Mouse (Mus musculus): ENCODE results near the gene Flad1. TPM values are rescaled to one million over a fixed set of nuclear protein-coding genes. Genes with fewer than 3 reads are reported as not detected.

The Flad1 gene
- polyA plus RNA-seq, 1 experiment = 47.7 TPM

DNA sequence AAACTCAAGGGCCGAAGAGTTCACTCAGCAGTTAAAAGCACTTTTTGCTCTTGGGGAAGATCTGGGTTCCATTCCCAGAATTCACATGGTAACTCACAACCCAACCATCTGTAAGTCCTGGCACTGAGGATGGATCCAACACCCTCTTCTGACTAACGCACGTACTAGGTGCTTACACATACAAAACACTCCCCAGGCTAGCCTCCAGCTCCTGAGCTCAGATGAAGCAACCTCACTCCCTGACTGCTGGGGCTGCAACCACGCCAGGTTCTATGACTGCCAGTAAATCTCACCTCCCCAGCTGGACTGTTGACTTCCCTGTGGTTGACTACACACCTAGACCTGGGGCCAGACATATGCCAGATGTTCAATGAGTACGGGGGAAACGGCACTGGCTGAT, 4.8 kb downstream of the Flad1 start:
- no peak for DNase-seq (ENCODE audit: extremely low spot score in 1 of 2, low spot score in 1 of 2)

GRCm38 (mm10) chr3:89402693-89403092, 9.0 kb downstream of the Flad1 start, which contains the start of gene Lenep:
Lenep (minus strand) TSS chr3:89402793.
- no peak for DNase-seq (ENCODE audit: extremely low spot score in 1 of 2, low spot score in 1 of 2)

DNA sequence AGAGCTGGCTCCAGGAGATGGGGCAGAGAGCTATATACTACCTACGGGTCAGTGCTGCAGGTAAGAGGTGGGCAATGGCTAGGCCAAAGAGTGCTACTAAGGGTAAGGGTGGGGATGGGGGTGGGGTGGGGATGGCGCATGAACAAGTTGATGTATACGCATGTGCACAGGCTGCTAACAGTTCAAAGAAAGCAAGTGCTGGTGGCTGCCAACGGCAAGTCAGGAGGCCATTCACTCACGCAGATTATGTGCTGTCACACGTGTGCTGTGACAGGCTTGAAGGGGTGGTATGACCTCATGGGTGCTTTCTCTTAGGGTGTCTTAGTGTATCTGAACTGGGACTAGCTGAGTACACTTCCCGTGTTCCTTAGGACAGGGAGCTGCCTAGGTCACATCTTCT, 10.3 kb downstream of the Flad1 start:
- DNase-seq (ENCODE audit: extremely low spot score in 1 of 2, low spot score in 1 of 2) = no peak

DNA sequence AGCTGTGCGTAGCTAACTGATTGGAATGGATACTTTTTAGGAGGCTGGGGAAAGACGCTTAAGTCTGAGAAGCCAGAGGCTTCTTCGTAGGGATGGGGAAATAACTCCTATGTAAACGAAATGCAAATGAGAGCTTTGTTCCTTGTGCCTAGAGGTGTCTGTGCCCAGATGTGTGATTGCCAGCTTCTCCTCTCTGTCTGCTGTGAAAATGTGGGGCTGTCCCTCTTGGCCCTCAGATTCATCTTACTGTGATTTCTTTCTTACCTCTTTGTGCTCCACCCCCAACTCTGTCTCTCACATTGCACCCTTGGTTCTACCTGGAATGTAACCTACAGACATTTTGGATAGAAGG, 15.0 kb downstream of the Flad1 start:
- DNase-seq (ENCODE audit: extremely low spot score in 1 of 2, low spot score in 1 of 2) = no peak

DNA sequence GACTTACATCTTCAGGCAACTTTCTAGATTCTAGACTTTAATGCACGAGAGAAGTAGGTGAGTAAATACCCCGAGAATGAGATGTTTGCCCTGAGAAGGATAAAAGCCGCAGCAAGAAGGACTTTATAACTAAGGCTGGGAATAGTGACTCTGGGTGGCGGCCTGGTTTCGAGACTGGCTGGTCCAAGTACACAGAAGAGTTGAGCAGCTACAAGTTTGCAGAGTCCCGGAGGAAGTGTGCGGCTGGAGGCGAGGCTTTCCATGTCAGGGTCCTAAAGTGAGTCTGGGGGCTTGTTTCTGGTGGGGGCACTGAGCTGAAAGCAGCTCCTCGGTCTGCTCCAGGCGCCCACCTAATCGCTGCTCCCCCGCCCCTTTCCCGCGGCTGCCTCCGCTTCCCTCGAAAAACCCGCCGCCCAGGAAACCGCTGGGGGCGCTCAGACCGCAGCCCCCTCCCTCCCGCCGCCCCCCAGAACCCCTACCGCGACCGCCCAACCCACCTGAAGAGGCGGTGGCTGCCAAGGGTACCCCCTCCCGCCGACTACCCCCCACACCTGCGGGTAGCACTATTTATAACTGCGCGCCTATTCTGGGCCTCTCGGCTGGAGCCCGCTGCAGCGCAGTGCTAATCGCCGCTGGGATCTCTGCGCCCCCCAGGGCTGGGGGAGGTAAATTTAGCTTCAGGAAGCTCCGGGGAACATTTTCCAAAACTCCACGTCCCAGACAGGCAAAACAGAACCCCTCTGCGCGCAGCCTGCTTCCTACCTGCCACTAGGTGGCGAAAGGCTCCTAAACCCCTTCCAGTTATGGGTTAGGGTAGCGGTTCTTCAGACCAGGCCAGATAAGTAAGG, 15.6 kb downstream of the Flad1 start:
- peak in 1 of 2 experiments; percentile 68 for DNase-seq (ENCODE audit: extremely low spot score in 1 of 2, low spot score in 1 of 2)

- DNase-seq (ENCODE audit: extremely low spot score in 1 of 2, low spot score in 1 of 2) = no peak
These were observed 16.3 kb downstream of the Flad1 start for GRCm38 (mm10) chr3:89395419-89395805.

GRCm38 (mm10) chr3:89394894-89395256, 16.8 kb downstream of the Flad1 start:
- peak in 1 of 2 experiments; percentile 70 for DNase-seq (ENCODE audit: extremely low spot score in 1 of 2, low spot score in 1 of 2)

DNA sequence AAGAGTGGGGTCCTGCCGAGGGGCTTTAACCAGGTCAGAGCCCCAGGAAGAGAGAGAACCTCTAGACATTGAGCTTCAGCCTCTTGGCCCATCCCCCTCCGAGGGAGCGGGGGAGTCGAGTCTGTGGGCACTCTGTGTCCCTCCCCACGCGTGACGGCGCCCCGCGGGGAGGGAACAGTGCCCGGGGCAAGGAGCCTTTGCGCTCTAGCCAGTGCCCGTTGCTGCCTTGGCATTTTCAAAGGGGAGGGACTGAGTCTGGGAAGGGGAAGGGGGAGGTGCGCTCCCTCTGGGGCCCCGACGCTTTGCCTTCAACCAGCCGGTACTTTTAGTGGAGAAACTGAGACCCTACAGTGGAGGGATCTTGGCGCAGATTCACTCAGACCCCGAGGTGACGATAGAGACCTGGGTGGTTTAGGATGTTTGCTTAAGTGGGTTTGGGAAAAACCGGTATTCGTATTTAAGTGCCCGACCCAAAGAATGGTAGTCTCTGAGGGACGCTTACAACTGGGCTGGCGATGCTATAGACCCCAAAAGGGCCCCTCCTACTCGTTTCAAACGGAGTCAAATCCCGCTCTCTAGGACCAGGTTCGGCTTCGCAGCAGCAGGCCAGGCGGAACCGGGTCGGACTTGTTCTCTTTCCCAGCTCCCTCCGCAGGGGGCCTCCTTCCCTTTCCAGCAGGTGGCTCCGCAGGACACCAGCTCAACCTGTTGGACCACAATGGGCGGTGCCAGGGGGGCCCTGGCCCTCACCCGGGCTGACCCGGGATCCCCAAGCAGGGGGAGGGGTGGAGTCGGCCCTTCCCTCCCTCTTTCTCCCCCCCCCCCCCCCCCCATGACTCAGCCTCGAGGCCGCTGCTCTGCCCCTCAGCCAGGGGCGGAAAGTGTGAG, 17.4 kb downstream of the Flad1 start, which contains the start of gene Zbtb7b:
Zbtb7b (minus strand) TSS at position 771 of the 888 bp plus-strand sequence.
- DNase-seq (ENCODE audit: extremely low spot score in 1 of 2, low spot score in 1 of 2) = no peak

- DNase-seq (ENCODE audit: extremely low spot score in 1 of 2, low spot score in 1 of 2) = peak; percentile 94 to 95
These were observed 18.1 kb downstream of the Flad1 start for GRCm38 (mm10) chr3:89393605-89394004.

DNA sequence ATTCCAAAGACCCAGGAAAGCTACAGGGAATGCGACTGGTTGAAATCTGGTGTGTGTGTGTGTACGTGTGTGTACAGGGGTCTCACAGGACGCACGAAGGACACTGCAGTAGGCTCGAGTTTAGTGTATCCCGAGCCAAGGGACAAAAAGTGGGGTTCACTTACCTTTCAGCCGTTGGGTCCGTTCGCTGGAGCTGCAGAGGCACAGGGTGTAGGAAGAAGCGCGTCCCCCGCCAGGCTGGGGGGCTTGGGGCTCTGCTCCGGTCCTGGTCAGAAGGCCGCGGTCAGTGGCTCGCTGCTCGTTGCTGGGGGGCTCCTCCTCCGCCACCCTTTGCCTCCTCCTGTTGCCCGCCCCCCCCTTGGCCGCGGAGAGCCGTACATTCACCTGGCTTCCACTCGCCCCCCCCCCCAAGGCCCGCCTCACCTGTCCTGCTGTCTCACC, 18.8 kb downstream of the Flad1 start:
- DNase-seq (ENCODE audit: extremely low spot score in 1 of 2, low spot score in 1 of 2) = no peak

DNA sequence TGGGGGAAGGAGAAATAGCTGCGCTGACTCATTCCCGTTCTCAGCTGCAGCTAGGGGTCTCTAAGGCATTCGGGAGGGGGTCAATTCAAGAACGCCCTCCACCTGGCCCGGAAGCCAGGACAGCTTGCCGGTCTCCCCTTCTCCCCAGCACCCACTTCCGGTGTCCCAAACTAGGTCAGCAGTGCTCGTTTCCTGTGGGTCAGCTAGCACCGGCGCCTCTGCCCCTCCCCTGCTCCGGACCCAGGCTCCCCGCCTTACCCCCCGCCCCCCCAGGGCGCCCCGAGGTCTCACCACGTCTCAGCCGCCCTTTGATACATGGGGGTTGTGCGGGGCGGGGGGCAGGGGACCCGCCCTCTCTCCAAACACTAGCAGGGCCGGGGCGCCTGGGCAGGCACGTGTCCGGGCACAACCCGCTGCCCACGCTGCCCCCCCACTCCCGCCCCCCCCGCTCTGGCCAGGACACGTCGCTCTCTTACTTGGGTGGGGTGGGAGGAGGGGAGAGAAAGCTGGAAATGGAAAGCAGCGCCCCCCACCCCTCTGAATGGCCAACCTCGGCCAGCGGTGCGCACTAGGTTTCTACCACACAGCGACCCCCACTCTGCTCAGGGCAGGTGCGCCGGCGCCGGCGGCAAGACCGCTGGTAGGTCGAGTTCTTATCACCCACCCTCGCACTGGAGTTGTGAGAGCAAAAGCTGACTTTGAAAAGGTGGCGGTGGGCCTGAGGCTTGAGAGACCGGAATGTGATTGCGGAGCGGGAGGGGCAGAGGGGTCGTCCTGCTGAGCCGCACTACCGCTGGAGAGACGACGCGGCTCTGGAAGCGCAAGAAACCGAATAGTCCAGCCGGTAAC, 19.8 kb downstream of the Flad1 start:
- no peak for DNase-seq (ENCODE audit: extremely low spot score in 1 of 2, low spot score in 1 of 2)

DNA sequence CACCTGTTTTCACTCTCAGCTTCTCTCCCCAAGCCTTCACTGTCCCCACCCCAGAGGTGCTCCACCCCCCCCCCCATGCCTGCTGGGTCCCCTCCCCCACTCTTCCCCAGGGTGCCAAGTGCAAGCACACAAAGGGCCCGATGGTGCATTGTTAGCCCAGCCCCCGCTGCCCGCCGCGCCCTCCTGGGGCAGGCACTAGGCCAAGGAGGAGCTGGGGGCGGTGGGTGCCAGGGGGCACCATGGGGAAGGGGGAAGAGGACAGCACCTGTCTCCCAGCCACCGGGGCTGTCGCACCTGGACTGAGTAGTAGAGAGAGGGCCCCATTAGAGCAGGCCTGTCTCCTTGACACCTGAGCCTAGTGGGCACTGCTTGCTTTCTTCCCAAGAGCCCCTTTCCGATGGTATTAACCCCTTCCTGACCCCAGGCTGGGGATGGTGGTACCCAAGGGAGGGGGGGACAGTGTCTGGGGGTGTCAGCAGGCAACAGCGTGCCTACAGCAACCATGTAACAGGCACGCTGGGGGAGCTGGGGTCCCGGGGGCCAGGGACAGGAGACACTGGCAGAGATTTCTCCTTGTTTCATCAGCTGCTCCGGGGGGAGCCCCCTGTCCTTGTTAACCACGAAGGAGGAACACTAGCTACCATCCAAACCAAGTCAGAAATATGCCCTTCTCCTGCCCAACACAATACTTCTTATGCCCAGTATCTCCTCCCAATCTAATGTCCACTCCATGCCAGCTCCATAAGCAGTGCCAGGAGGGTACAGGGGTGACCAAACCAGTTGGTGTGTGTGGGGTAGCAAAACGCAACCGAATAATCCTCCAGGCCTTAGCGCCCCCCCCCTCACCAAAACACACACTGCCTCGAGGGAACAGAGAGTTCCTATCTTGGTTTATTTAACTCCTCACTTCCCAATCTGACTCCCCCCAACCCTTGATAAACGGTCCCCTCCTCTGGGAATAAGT, 20.7 kb downstream of the Flad1 start:
- DNase-seq (ENCODE audit: extremely low spot score in 1 of 2, low spot score in 1 of 2) = no peak

DNA sequence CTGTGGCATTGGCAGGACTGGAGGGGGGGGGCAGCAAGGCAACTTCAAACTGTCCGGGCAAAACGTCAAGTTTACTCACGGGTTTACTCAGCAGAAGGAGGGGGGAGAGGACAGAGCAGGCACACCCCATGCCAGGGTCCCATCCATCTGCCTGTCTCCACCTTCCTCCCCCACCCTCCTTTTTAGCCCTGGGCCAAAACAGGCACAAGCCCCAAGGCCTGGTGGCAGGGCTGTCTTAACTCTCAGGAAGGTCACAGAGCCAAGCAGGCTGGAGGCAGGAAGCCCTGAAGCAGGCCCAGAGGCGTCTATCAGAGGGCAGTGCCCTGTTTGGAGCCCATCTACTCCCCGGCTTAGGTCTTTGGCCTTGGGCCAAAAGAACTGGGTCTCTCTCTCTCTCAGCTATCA, 21.6 kb downstream of the Flad1 start:
- DNase-seq (ENCODE audit: extremely low spot score in 1 of 2, low spot score in 1 of 2) = no peak

- DNase-seq (ENCODE audit: extremely low spot score in 1 of 2, low spot score in 1 of 2) = peak in 1 of 2 experiments; percentile 58
These were observed 22.5 kb downstream of the Flad1 start for GRCm38 (mm10) chr3:89388901-89389740.

DNA sequence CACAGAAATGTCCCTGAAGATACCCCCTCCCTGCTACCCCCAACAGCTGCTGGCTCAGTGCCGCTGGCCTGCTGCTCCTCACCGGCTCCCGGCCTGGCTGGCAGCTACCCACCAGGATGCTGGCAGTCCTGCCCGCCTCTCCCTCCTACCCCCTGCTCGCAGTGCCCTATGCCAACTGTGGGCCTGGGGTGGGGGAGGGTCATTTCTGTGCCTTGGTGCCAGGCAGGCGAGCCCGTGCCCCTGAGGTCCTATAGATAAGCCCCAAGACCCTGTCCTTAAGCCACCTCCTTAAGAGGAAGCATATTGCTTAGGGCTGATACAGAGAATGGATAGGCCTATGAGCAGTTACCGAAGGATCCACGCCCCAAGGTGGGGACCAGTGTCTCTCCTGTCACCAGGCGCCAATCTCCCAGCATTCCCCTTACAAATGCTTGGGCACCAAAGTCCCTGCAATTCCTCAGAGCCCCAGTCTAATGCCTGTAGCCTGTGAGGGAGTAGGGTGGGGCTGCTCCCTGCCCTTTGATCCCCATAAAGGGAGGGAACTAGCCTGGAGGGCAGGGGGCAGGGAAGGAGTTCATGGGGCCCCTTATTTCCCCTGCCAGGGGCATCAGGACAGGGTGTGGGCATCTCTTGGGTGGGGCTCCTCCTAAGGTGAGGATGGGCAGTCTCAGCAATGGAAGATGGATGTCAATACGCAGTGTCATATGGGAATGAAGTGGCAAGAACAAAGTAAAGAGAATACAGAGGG, 23.4 kb downstream of the Flad1 start:
- no peak for DNase-seq (ENCODE audit: extremely low spot score in 1 of 2, low spot score in 1 of 2)

GRCm38 (mm10) chr3:89387632-89388031, 24.0 kb downstream of the Flad1 start:
- no peak for DNase-seq (ENCODE audit: extremely low spot score in 1 of 2, low spot score in 1 of 2)

GRCm38 (mm10) chr3:89386438-89387420, 24.9 kb downstream of the Flad1 start:
- no peak for DNase-seq (ENCODE audit: extremely low spot score in 1 of 2, low spot score in 1 of 2)

All from frontal cortex, adult 2 months (tissue).